Mouse (Mus musculus) bone marrow, adult 2 months (tissue): Measurements from ENCODE around the gene Fbln5. TPM values are rescaled to one million over a fixed set of nuclear protein-coding genes. Genes with fewer than 3 reads are reported as not detected.

Experiments
- H3K27ac ChIP-seq: fragments of 200-500 bp; 2 replicates; pipeline ENCODE4 v1.5.1; 2012; ENCODE audit warnings: low read depth, mild to moderate bottlenecking, control low read depth, inconsistent platforms, low read length; ENCODE audit not compliant: control insufficient read depth, poor library complexity, insufficient read depth
- H3K4me1 ChIP-seq: fragments of 200-500 bp; 2 replicates; pipeline ENCODE4 v1.6.1; 2011; ENCODE audit warnings: low read length; ENCODE audit not compliant: control insufficient read depth, insufficient read depth
- H3K4me3 ChIP-seq: fragments of 200-500 bp; replicated peaks from 2 replicates; pipeline ENCODE3; 2011; ENCODE audit warnings: mild to moderate bottlenecking, low read depth, low read length, control low read depth; ENCODE audit not compliant: control insufficient read depth
- CTCF ChIP-seq: fragments of 200-500 bp; IDR thresholded peaks from 2 replicates; pipeline ENCODE4 v1.5.1; 2011; ENCODE audit warnings: low read length, control low read depth; ENCODE audit not compliant: control insufficient read depth, insufficient read depth
- POLR2A ChIP-seq: fragments of 200-500 bp; IDR thresholded peaks from 2 replicates; pipeline ENCODE4 v1.6.1; 2011; ENCODE audit warnings: low read depth, mild to moderate bottlenecking, control low read depth, low read length, borderline replicate concordance; ENCODE audit not compliant: control insufficient read depth
- WGBS: fragments of 180-500 bp; shearing (Covaris S2); methylation state at CpG from one replicate; pipeline ENCODE4 v1.1.7; 2018; 5-methylcytosine and 5-hydroxymethylcytosine counted together
- polyA plus RNA-seq: library from polyadenylated mRNA; stranded (reverse); fragments of >200 nt; gene quantifications from 2 replicates; pipeline ENCODE4 v1.2.4, GENCODE M21; 2011; ENCODE audit warnings: low replicate concordance; ENCODE audit not compliant: missing spikeins, insufficient read depth, insufficient read length

The Fbln5 gene
- polyA plus RNA-seq, 1 experiment = 19.7 TPM

DNA sequence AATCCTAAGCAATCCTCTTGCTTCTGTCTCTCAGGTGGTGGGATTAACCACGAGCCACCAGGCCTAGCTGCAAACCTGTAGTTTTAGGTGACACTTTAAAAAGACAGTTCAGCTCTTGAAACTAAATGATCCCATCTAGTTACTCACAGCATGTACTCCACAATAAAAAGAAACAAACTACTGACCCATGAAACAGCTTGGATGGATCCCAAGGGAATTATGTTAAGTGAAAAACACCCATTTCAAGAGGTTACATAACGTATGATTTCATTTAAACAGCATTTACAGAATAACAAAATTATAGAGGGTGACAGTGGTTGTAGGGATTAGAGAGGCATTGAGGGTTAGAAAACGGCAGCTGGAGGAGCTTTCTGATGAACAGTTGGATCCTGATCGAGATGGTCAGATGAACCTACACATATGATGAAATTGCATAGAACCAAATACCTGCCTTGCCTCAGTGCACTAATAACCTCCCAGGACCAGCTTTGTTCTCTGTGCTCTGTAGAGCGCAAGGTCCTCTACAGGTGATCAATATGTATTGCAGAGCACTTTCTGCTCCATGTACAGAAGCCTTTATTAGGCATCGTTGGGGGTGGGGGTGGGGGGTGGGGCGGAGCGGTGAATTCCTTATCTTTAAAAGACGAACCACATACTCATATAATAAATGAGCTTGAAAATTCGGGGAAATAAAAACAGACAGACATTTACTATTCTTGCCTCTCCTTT, 17.9 kb upstream of the Fbln5 start:
- Histone ChIP-seq H3K4me3 (no peak overlapping the region), H3K27ac (no peak overlapping the region), H3K4me1 (no peaks in the 10 kb centered on the region)
- WGBS = 82% methylated on average over 10 of the region's 10 CpGs
- TF ChIP-seq CTCF = no peak
- TF ChIP-seq POLR2A = no peak

DNA sequence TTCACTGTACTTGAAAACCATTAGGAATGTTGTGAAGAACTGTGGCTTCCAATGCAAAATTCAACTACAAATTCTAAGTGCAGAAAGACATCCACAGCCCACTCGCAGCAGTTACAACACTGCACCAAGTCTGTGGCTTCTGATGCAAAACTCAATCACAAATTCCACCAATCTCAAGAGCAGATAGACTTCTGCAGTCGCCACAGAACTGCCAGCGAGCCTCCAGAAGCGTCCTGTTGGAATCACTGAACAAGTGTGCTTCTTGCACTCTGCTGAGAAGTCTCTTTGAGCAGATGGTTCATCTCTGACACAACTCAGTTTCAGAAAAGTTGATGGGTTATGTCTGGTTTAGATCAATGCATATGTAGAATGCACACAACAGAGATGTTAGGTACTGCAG, 15.9 kb upstream of the Fbln5 start:
- Histone ChIP-seq H3K27ac (no peak overlapping the region), H3K4me1 (no peaks in the 10 kb centered on the region), H3K4me3 (no peak overlapping the region)
- WGBS = 90% methylated on average over 4 of the region's 4 CpGs
- TF ChIP-seq POLR2A (no peak), CTCF (no peak)

DNA sequence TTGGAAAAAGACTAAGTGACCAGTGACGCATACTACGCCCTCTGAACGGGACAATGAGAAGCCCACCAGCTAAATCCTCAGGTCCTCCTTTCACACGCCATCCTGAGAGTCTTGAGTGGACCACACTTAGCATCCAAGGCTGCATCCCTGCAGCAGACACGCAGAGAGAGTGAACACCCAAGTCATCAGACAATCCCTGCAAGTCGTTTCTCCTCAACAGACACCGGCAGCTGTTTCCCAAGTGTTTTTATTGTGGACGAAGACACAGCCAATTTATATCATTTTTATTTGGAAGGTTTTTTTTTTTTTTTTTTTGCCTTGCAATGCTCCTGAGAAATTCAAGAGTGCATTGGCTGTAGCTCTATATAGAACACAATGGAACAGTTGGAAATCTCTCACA, 14.9 kb upstream of the Fbln5 start:
- Histone ChIP-seq H3K4me3 (no peak overlapping the region), H3K27ac (no peak overlapping the region), H3K4me1 (no peaks in the 10 kb centered on the region)
- WGBS = 89% methylated on average over 8 of the region's 8 CpGs
- TF ChIP-seq CTCF (no peak), POLR2A (no peak)

DNA sequence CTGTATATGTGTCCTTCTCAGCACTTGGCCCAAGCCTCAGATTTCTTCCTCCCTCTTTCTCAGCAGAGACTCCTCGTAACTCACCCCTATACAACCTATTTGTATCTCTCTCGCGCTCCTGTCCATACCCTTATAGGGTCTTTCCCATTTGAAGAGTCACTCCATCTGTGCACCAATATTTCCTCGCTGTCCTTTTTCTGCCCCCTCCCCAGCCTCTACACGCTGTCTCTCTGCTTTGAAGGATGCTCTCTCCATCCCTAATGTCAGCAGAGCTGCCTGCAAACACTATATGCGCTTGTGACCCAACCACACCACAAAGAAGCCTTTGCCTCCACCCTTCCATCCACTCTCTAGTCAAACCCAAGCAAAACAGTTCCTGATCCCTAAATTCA, 14.3 kb upstream of the Fbln5 start:
- no peak overlapping the region for H3K27ac ChIP-seq
- no peak overlapping the region for H3K4me3 ChIP-seq
- no peaks in the 10 kb centered on the region for H3K4me1 ChIP-seq
- WGBS = 85% methylated on average over 6 of the region's 6 CpGs
- no peak for TF ChIP-seq POLR2A
- no peak for TF ChIP-seq CTCF

DNA sequence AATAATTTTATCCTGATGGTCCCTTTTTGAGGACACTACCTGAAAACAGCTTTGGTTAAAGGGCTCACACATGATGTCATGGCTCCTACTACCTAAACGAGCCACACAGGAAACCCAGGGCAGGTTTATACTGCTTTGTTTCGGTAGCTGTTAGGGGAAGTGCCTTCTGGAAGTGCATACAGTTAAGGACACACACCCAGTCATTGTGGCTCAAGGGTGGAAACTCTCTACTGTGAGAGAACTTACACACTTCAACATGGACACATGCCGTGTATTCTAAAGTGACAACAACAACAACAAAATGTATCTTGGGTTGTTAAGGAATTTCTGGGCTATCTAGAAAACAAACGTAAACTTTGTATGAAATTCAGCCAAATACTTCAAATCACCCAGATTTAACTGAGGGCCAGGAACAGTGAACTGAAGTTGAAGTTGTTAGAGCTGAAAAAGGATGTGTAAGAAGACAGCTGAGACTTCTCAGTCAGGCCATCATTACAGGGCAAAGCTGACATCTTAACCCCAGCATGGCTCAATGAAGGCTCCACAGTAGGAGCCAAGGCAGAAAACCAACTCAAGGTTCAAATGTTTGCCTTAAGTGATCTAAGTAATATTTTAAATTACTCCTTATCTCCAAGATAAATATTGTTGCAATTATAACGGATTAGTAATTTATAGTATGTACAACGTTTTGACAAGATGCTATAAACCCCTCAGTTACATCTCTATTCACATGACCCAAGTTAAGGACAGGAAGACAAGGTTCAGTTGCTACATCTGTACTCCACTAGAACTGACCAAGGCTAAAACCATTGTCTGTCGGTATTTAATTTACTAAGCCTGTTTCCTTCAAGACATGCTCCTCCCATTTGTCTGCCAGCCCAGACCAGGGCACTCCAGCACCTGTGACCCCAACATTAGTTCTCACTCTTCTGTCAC, 13.6 kb upstream of the Fbln5 start:
- no peaks in the 10 kb centered on the region for H3K4me1 ChIP-seq
- no peak for TF ChIP-seq CTCF
- no peak for TF ChIP-seq POLR2A
- no peak overlapping the region for H3K27ac ChIP-seq
- no peak overlapping the region for H3K4me3 ChIP-seq
- 56% methylated on average over 7 of the region's 7 CpGs for WGBS

DNA sequence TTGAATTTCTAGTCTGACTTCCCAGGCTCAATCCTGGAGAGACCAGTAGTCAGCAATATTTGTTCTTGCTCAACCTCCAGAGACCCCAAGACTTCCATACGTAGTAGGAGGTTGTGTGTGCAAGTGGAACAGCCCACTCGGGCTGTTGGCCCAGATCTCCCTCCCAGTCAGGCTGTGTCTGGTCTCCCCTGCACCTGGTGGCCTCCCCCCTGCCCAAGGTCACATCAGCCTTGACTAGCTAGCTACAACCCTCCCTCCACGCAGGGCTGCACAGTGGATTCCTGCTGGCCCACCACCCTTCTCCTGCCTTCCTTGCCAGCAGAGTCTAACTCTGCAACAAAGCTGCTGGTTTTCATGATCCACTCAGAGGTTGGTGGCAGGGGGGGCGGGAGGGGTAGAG, 12.4 kb upstream of the Fbln5 start:
- no peak overlapping the region for H3K27ac ChIP-seq
- TF ChIP-seq POLR2A (no peak), CTCF (no peak)
- H3K4me3 ChIP-seq = no peak overlapping the region
- 62% methylated on average over 4 of the region's 4 CpGs for WGBS
- H3K4me1 ChIP-seq = no peaks in the 10 kb centered on the region

DNA sequence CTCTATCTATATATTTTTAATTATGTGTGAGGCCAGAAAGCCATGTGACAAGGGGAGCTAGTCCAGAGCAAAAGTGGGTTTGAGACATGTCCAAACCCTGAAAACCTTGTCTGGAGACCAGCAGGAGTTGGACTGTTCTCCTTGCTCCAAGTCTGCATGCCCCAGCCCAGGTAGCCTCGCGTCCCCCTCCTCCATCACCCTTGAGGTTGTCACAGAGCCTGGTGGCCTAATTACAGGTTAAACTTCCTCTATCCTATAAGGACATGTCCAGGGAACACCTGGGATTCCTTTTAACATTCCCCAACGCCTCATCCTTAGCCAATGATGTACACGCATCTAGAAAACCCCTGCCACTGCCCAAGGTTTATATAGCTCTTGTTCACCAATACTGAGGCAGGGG, 4.3 kb upstream of the Fbln5 start:
- TF ChIP-seq POLR2A = no peak
- no peak for TF ChIP-seq CTCF
- no peak overlapping the region for H3K4me3 ChIP-seq
- H3K4me1 ChIP-seq = no peaks in the 10 kb centered on the region
- 89% methylated on average over 4 of the region's 4 CpGs for WGBS
- no peak overlapping the region for H3K27ac ChIP-seq

DNA sequence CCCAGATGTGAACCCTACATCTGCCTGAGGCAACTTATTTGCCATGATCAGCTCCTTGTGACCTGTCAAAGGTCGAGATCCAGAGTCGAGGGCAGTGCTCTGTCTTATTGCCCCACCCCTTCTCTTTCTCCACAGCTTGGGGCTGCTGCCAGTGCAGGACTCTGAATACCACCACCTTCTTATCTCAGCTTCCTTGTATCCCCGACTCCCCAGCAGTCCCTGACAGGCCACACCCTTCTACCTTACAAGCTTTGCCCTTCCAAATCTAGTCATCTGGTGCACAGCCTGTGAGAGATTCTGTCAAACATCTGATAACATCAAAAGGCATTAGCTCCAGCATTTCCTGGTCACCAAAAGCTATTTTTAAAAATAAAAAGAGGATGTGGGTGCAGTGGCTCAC, 2.7 kb upstream of the Fbln5 start:
- WGBS = 5% methylated on average over 3 of the region's 3 CpGs
- TF ChIP-seq CTCF (no peak), POLR2A (no peak)
- H3K4me3 ChIP-seq = no peak overlapping the region
- H3K4me1 ChIP-seq = no peaks in the 10 kb centered on the region
- H3K27ac ChIP-seq = no peak overlapping the region

DNA sequence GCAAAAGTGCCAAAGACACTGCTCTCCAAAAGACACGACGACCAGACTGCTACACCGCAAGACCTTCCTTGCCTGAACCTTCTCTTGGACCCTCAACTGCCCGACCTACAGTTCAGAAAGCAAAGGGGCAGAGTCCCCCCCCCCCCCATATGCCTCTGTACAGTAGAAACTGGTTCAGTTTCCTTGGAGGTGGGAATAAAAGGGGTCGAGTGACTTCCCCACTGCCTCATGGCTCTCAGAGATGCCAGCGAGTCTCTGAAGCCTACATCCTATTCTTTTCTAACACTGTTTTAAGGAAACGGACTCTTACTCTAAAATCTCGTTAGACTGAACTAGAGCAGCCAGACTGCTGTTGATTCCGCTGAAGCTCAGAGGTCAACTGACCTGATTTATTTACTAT, 715 bp upstream of the Fbln5 start:
- Histone ChIP-seq H3K27ac (no peak overlapping the region), H3K4me1 (no peaks in the 10 kb centered on the region), H3K4me3 (no peak overlapping the region)
- WGBS = 30% methylated on average over 9 of the region's 9 CpGs
- TF ChIP-seq CTCF (no peak), POLR2A (no peak)
